Mouse (Mus musculus): Measurements from ENCODE around the gene Ntrk3.

Ntrk3 gene

DNA sequence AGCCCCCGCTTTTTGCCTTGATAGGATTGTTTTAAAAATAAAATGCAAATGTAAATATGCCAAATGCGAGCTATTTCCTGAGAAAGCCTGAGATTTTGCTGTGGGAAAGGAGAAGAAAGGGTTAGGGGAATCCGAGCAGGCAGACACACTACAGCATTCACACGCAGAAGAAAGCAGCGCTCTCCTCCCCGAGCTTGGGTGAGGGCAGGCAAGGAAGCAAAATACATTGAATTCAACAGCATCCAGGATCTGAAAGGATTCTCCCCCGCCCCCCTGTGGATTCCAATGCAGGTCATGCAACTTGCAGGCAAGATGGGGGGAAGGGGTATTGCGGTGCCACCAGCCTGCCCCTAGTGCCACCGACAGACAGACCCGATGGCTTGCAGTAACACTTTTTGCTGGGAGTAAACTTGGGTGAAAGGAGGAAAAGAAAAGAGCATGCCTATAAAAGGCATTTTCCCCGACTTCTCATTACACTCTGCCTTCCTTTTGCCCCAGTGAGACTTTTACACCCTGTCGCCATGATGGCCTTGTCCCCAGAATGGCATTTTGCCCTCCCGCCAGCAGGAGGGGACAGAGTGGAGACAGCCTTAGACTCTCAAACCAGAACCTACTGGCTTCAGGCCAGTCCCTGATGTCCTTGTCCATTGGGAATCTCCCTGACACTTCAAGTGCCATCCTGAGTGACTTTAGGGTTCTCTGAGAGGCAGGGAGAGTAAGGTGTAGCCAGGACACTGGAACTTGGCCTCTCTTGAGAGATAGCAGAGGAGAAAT lies 158.2 kb downstream of the Ntrk3 start:
- DNase-seq (ENCODE audit: low read depth, low spot score): peak; percentile 34

DNA sequence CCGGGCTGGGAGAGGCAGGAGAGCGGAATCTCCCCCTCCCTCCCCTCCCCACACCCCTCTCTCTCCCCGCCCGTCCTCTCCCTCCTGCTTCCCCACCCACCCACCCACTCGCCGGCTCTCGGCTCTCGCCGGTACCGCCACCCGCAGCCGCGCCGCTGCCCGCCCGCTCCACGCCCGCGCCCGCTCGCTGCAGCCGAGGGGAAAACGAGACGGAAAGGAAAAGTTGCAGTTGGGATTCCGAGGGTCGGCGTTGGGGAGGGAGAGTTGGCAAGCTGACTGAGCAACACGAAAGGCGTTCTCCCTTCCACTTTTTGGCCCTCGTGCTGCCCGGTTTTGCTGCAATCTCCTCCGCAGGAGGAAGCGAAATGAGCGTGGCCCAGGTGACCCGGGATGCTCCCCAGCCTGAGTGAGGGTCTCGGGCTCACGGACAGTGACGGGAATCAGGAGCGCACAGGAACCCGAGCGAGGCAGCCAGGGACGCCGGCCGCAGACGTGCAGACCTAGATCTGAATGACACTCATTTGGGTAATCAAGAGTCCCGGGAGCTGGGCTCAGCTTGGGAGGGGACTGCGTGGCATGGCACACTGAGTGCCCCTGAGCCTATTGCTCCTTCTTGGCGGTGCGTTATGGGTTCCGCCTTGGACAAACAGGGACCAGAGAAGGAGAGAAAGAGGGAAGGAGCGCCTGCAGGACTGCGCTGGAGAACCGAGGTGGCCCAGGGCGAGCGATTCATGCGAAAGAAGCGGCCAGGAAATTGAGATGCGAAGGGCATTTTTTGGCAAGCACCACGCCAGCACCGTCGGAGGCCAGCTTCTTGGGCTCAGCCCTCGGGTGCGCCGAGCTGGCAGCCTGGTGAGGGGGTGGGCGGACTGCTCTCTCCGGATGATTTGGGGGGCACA lies 159.1 kb downstream of the Ntrk3 start:
- DNase-seq (ENCODE audit: low read depth, low spot score): peak; percentile 40

DNA sequence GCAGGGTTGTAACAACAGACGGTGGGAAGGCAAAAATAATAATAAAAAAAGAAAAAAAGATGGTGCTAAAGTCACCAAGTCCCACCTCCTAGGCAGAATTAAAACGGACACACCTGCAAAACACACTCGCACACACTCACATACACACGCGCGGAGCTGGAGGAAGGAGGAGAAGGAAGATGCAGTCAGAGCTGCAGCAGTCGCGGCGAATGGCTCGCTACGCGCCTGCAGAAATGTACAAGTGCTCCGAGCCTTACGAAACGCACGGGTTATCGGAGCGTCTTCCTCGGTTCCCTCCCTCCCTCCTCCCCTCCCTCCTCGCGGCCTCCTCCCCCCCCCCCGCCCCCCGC lies 159.7 kb downstream of the Ntrk3 start:
- peak; percentile 59 for DNase-seq (ENCODE audit: low read depth, low spot score)

DNA sequence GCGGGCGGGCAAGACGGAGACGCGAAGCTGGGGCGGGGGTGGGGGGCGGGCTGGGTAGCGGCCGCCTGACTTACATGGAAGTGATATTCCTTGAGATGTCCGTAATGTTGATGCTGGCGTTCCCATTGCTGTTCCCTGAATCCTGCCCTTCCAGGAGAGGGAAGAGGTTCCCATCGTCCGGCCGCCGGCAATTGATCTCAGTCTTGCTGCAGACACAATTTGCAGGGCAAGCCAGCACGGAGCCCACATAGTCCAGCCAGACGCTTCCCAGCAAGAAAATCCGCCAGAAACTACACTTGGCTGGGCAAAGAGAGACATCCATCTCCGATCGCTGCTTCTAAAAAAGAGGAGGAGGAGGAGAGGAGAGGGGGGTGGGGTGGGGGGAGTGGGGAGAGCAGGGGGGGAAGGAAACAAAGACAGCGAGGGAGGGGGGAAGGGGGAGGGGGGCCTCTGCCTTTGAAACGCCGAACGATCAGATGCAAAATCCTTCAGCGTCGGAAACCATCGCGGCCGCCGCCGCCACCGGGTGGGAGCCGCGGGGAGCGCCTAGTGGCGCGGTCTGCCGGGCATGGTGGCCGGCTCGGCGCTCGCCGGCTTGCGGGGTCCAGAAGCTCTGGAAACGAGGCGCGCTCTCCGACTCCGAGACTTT lies 160.2 kb downstream of the Ntrk3 start:
- DNase-seq (ENCODE audit: low read depth, low spot score): peak; percentile 50

DNA sequence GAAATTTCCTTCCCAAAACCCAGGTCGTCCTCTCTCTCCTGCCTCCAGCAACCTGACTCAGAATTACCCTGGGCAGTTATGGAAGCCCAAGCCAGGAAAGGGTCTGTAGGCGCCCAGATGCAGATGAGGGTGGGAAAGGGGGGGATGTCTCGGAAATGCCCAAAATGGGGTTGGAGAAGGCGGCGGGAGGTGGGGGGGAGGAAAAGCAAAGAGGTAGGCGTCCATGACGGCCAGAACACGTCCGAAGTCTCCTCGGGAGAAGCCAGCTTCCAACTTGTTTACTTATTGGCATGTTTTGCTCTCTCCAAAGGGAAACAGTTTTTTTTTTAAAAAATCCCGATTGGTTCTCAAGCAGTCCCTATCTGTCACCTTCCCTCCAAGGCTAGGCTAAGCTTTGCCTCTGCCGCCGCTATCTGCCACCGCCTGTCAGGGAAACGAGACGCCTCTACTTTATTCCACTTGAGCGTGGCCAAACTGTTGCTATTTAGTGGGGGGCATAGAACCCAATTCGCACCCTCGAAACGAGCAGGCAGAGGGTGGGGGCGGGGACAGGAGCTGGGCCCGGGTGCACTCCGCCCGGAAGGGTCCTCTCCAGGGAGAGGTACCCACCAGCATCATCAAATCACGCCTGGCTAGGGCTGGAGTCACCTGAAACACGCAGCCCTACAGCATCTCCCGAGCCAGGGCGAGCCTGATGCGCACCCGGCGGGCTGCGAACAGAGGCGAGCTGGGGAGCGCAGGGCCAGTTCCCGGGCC lies 160.9 kb downstream of the Ntrk3 start:
- peak; percentile 18 for DNase-seq (ENCODE audit: low read depth, low spot score)

DNA sequence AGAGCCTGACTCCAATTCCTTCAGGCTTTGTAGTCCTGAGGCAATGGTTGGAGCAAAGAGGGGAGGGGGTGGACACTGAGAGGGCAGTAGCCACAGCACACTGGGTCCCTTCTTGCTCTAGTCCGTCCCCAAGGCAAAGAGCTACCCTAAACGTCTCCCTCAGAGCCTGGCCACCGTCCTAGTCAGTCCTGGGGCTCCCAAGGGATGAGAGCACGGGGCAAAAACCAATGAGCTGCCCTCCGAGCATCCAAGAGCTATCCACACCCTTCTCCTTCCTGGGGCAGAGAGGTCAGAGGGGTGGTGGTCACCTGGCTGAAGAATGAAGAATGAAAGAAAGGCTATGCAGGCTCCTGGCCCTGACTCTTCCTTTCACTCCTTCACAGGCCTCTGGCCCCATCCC lies 161.6 kb downstream of the Ntrk3 start:
- no peak for DNase-seq (ENCODE audit: low read depth, low spot score)

DNA sequence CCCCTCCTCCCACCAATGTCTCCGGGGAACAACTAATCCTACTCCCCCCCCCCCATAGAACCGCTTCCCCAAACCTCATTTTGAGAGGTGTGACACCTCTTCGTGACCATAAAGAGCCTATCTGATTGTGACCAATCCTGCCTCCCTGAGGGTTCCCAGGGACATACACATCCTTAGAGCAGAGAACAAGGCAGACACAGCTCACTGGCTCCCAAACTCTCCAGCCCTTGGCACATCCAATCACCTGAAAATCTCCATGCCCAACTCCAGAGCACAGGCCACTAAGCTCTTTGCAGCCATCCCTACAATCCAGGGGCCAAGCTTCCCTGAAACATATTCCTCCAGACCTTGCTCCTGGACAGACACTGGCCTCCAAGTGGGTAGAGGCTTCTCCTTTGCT lies 162.3 kb downstream of the Ntrk3 start:
- no peak for DNase-seq (ENCODE audit: low read depth, low spot score)

DNA sequence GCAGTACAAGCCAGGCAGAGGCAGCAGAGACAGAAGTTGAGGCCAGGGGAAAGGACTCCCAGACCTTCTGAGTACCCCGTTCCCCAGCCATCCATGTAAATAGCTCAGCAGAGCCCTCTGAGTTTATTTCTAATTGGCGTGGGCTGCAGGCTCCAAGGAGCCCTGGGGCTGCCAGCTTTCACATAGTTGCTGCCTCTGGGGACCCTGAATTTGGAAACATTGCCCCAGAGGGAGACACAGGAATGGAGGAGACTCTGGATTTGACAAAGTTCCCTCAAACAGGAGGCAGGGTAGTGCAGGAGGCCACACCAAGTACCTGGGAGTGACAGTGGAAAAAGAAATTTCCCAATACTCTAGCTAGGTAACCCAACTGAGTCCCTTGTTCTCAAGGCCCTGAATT lies 166.6 kb downstream of the Ntrk3 start:
- no peak for DNase-seq (ENCODE audit: low read depth, low spot score)

DNA sequence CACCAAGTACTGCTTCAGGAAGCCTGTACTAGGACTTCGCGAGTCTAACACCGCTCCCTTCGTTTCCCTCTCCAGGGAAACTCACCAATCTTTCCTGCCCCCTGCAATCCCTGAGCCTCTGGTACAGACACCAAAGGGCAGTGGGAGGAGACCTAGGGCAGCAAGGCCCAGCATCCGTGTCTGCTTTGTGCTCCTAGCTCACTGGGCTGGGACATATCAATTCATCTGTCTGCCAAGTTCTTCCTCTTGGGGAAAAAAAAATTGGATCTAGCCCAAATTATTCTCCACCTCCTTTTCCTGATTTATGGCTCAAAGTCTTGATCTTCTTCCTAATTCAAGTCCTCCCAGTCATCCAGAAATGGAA lies 168.6 kb downstream of the Ntrk3 start:
- no peak for DNase-seq (ENCODE audit: low read depth, low spot score)

DNA sequence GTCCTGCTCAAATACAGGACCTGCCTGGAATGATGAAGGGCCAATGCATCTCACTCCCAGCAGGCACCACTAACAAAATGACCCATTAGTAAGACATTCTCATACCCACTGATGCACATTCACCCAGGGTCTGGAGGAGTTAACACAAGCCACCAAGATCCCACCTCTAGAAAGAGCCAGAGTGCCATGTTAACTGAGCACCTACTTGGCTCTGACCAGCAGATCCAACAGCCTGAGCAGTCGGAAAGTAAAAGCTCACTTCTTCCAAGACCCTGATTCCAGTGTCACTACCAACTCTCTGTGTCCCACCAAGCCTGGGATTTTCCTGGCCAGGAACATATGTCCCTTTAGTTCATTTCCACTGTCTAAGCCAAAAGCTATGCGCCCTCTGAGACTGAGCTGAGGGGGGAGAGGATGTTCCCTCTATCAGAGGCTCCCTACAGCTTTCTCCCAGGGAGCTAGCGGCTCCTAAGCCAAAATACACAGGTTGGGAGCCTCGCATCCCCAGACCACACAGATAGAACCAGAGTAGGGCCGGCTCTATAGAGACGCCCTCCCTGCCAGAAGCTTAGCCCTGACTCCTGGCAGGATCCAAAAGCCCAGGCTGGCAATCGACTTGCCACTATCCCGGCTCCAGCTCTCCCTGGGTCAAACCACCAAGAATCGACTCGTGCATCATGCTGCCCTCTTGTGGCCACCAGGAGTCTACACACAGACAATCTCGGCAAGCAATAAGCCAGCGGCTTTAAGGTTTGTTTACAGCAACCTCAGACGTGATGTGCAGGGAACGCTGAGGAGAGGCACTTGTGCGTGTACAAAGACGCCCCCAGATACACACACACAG lies 169.2 kb downstream of the Ntrk3 start:
- peak; percentile 78 for DNase-seq (ENCODE audit: low read depth, low spot score)

DNA sequence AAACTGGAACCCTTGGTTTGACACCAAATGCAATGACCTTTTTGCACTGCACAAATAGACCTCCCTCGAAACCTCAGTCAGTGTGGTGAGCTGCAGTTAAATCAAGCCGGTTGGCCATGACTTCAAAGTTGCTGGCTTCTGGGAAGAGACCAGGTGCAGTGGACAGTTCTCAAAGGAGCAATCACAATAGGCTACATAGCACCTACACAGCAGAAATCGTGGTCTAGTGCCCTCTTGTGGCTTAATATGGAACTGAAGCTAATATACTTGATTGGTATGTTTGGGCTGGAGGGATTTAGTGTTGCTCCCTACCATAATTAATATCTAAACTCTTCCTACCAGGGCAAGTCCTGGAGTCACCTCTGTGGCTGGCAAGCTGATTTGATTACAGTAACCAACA lies 171.2 kb downstream of the Ntrk3 start:
- DNase-seq (ENCODE audit: low read depth, low spot score): peak; percentile 58

DNA sequence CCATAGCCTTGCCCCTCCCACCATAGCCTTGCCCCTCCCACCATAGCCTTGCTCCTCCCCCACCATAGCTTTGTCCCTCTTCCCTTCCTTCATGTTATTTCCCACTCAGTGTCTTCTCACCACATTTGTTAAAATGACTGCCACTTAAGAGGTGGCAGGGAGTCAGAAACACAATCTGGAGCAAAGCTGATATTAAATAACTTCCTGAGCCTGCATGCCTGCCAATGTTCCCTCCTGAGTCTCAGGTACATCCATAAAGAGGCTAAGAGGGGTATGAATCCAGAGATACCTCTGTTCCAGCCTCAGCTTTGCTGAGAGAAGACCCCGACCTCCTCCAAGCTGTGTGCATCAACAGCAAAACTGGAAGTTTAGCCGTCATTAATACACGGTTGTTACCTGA lies 172.4 kb downstream of the Ntrk3 start:
- no peak for DNase-seq (ENCODE audit: low read depth, low spot score)

DNA sequence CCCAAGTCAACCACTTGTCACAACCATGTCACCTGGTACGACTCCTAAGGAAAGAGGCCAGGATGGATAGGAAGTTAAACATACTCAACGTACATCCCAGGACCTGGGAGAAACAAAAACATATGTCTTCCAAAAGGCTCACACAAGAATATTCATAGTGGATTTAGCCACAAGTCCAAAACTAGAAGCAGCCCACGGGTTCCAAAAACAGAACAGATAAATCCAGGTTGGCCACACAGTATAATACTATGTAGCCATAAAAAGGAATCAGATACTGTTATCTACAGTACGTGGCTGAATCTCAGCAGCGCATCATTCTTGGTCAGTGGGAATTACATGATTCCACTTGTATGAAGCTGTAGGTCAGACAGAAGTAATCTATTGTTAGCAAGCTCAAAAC lies 179.3 kb downstream of the Ntrk3 start:
- no peak for DNase-seq (ENCODE audit: low read depth, low spot score)

DNA sequence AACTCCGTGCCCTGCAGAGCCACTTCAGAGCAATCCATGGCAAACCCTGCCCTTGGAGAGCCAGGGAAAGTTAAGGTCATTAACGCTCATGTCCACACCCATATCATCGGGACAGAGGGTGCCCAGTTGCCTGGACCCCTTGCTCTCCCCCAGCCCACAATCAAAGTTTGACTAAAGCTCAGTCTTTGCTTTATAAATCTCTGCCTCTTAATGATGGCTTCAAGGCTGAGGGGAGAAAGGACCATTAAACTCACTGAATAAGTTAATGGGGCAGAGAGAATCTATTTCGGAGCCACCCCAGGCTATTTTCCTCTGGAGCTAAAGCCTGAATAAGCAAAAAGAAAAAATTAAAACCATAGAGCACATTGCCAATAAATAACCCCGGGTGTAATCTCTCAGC lies 182.3 kb downstream of the Ntrk3 start:
- DNase-seq (ENCODE audit: low read depth, low spot score): no peak

DNA sequence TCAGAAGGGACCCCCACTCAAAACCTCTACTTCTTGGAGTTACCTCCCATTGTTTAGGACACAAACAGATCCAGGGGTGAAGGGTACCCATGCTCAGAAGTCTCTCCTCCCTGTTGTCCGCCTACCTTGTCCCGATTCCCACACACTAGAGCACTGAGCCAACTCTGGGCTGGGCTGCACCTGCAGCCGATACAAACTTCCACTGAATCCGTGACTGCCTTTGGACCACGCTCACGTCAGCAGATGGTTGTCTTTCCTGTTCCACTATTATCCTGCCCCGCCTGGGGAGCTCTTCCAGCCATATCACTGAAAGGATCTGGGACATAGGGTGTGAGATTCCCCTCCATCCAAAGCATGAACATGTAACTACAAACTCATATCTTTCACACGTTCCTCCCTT lies 188.4 kb downstream of the Ntrk3 start:
- DNase-seq (ENCODE audit: low read depth, low spot score): no peak

DNA sequence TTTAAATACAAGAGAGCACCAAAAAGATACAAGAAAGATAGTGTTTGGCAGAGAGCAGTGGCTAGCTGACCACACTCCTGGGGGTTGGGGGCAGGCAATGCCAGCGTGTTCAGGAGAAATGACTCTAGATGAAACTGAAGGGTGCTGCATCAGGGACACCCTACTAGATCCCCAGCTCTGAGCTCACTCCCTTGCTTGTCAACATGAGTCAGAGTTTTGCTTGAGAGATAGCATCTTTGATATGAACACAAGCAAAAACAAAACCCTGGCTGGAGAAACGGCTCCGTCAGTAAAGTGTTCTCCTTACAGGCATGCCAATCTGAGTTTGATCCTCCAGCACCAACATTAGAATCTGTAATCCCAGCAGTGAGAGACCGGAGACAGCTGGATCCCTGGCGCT lies 189.1 kb downstream of the Ntrk3 start:
- DNase-seq (ENCODE audit: low read depth, low spot score): no peak

DNA sequence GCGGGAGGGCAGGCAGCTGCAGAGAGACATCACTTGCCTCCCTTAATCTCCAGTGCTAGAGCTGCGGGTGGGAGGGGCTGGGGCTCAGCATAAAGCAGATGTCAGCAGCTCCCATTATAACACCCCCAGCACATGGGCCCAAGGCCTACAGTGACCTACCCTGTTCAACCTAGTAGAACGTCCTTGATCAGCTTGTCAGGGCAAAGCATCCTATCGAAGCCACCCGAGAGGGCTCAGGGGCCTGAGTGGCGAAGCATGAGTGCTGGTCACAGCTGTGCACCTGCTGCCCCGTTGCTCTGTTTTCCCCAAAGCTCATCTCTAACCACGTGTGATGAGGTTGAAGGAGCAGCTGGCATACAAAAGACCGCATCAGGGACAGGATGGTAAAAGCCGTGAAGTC lies 191.3 kb downstream of the Ntrk3 start:
- no peak for DNase-seq (ENCODE audit: low read depth, low spot score)

DNA sequence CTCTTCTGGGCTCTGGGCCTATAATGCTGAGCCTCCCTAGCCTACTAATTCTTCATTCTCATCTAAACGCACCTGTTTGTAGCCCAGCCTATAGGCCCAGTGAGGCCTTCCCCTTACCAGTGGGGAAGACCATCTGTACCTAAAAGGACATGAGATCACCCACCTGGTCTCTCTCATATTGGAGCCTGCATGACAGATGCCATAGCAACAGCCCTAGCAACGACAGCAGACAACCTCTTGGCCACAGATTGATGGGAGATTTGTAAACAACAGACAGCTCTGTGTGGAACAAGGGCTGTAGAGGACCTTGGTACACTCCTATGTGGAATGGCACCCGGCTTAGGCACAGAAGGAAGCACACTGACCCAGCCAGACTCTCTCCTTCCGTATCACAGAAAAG lies 195.3 kb downstream of the Ntrk3 start:
- DNase-seq (ENCODE audit: low read depth, low spot score): no peak

DNA sequence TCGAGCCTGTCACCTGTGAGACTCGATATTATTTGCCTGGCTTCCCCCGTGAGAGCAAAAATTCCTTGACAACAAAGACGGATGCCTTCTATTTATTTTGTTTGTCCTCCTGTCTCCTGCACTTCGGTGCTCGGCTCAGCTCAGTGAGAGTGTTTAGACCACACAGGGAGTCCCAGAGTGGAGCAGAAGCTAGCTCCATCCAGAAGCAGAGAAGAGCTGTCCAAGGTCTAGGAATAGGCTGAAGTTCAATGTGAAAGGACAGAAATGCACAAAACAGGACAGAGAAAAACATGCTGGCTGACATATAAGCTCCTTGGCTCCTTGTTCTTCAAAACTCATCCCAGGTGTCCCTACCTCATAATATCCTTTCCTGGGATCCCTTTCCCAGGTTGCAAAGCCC lies 207.5 kb downstream of the Ntrk3 start:
- DNase-seq (ENCODE audit: low read depth, low spot score): peak; percentile 7

DNA sequence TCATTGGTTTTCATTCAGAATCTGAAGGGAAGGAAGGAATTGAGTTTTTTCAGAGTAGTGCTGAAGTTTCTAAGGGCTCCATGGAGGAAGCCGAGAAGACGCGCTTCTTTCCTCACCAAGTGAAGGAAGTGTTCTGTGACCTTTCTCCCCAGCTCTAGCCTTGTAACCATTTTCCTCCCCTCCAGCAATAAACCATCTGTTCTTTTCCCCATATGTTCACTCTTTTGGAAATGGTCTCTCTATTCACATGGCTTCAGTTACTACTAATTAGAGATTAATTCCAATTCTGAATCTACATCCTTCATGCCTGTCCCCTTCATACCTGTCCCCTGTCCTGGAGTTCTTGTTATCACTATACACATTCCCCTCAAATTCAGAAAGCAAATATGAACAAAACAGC lies 209.8 kb downstream of the Ntrk3 start:
- no peak for DNase-seq (ENCODE audit: low read depth, low spot score)

DNA sequence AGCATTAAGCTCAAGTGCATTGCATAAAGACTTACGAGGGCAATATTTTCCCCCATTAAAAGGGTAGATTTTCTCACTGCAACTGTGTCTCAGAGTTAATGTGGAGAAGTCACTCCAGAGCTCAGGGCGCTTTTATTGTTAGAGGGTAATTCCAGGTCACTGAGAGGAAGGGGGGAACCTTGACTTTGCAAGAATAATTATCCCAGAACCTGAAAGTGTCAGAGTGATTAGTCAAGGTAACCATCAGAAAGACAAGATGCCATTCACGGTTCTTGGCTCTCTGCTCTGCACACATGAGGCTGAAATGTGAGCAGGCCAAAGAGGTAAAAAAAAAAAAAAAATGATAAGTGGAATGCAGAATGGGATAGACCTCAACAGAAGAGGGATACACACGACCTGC lies 210.2 kb downstream of the Ntrk3 start:
- no peak for DNase-seq (ENCODE audit: low read depth, low spot score)
